Mouse (Mus musculus) forebrain, embryonic 14.5 days (tissue): ENCODE measurements around the gene Epha4. TPM values are rescaled to one million over a fixed set of nuclear protein-coding genes. Genes with fewer than 3 reads are reported as not detected.

Source experiments
- ATAC-seq: fragments of 200-750 bp; cut with Nextera tagmentation; 2 replicates; pipeline ENCODE4 v1.8.0; 2017; ENCODE audit warnings: mild to moderate bottlenecking, moderate library complexity
- DNase-seq: peaks from one replicate; pipeline ENCODE4 v3.0.0-alpha.2; 2015; ENCODE audit warnings: low spot score
- H3K27ac ChIP-seq: fragments of 300-500 bp; sonication (generic); 2 replicates; pipeline ENCODE4 v1.5.1; 2014; ENCODE audit warnings: low read depth, mild to moderate bottlenecking, control low read depth, low read length, moderate library complexity
- H3K27me3 ChIP-seq: fragments of 300-500 bp; sonication (generic); replicated peaks from 2 replicates; pipeline ENCODE4 v1.6.1; 2014; ENCODE audit warnings: low read length, control low read depth, mixed read lengths; ENCODE audit not compliant: control insufficient read depth, insufficient read depth
- H3K36me3 ChIP-seq: fragments of 300-500 bp; sonication (generic); 2 replicates; pipeline ENCODE4 v1.6.1; 2014; ENCODE audit warnings: low read length, control low read depth; ENCODE audit not compliant: control insufficient read depth, insufficient read depth
- H3K4me1 ChIP-seq: fragments of 300-500 bp; sonication (generic); 2 replicates; pipeline ENCODE4 v1.6.1; 2014; ENCODE audit warnings: antibody characterized with exemption, low read length, control low read depth; ENCODE audit not compliant: control insufficient read depth, insufficient read depth
- H3K4me2 ChIP-seq: fragments of 300-500 bp; sonication (generic); 2 replicates; pipeline ENCODE4 v1.6.1; 2014; ENCODE audit warnings: mild to moderate bottlenecking, control low read depth, low read length
- H3K4me3 ChIP-seq: fragments of 300-500 bp; sonication (generic); 2 replicates; pipeline ENCODE4 v1.5.1; 2014; ENCODE audit warnings: low read depth, low read length, control low read depth
- H3K9ac ChIP-seq: fragments of 300-500 bp; sonication (generic); 2 replicates; pipeline ENCODE4 v1.6.1; 2014; ENCODE audit warnings: mild to moderate bottlenecking, low read length, control low read depth, moderate library complexity
- H3K9me3 ChIP-seq: fragments of 300-500 bp; sonication (generic); replicated peaks from 2 replicates; pipeline ENCODE4 v1.6.1; 2016; ENCODE audit warnings: low read length, control low read depth, mixed read lengths; ENCODE audit not compliant: control insufficient read depth
- WGBS: fragments of 180-500 bp; shearing (Covaris S2); extraction: QIAGEN DNeasy Blood & Tissue Kit; methylation state at CpG from one replicate; pipeline ENCODE4 v1.1.7; 2014; 5-methylcytosine and 5-hydroxymethylcytosine counted together
- polyA plus RNA-seq: library from polyadenylated mRNA; unstranded; fragments of >200 nt; fragmentation: Nextera tagmentation; extraction: Ambion mirVana; gene quantifications from 2 replicates; pipeline ENCODE4 v1.2.1, GENCODE M21; 2014

Gene Epha4
- polyA plus RNA-seq, 1 experiment from 2014 or later = 85.7 TPM

DNA sequence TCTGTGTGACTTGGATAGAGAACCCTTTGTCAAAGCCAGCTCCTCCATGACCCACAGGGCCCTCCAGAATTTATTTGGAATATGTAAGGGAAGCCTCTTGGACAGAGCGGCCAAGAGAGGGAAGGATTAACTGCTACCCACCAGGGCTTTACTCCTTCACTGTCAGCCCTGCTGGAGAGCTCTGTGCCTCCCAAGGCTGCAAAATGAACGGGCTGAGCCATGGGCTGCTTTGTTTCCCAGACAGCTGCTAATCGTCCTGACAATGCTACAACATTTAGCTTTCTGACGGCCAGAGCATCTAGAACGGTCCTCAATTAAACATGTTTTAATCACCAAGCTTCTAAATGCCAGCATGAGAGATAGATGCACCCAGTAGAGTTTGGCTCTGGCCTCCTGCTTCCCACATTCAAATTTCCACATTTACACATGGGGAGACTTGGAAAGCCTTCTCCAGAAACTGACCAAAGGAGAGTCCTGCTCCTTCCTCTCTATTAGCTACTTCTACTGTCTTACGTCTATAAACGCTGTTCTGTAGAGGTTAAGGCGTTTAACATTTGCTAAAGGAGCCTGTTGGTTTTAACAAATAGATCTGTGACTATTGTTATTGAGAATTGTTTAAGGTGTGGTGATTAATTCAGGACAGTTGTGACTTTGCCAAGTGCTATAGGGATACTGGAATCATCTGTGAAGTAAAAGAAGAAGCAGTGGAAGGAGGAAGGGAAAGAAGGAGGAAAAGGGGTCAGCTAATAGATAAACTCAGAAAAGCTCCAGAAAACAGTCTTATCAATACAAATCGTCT lies 101.8 kb downstream of the Epha4 start:
- no peak overlapping the region for H3K27ac ChIP-seq
- no peak for DNase-seq
- 24% methylated on average over 9 of the region's 9 CpGs for WGBS

DNA sequence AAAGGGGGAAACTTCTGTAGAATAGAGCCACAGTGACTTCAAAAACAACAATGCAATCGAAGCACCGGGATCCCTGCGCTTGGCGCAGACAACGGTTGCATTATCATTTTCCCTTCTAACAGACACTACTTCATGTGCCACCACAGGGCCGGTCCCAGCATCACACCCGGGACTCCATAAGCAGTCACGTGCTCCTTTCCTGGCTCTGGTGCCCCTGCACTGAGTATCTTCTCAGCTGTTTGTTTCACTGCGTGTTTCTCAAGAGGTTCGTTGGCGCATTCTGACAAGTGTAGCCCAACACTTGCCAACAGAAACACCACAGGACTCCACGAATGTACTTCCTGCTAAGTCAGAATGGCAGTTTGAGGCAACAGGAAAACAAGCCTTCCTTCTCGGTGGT lies 102.6 kb downstream of the Epha4 start:
- H3K4me1 ChIP-seq = peaks cover 35% of the 10 kb centered on the region
- H3K27me3 ChIP-seq = no peaks in the 10 kb centered on the region
- ATAC-seq = no peak
- no peak overlapping the region for H3K4me3 ChIP-seq
- 76% methylated on average over 13 of the region's 13 CpGs for WGBS
- no peak overlapping the region for H3K4me2 ChIP-seq
- no peak overlapping the region for H3K9ac ChIP-seq
- H3K9me3 ChIP-seq = no peaks in the 10 kb centered on the region
- DNase-seq = no peak
- H3K27ac ChIP-seq = no peak overlapping the region
- no peaks in the 10 kb centered on the region for H3K36me3 ChIP-seq

More for the DNA sequence above, 101.8 kb downstream of the Epha4 start:
- Histone ChIP-seq H3K4me2 (no peak overlapping the region), H3K36me3 (no peaks in the 10 kb centered on the region), H3K9me3 (no peaks in the 10 kb centered on the region), H3K4me1 (peaks cover 29% of the 10 kb centered on the region), H3K27me3 (no peaks in the 10 kb centered on the region), H3K9ac (no peak overlapping the region), H3K4me3 (no peak overlapping the region)
- ATAC-seq = no peak

DNA sequence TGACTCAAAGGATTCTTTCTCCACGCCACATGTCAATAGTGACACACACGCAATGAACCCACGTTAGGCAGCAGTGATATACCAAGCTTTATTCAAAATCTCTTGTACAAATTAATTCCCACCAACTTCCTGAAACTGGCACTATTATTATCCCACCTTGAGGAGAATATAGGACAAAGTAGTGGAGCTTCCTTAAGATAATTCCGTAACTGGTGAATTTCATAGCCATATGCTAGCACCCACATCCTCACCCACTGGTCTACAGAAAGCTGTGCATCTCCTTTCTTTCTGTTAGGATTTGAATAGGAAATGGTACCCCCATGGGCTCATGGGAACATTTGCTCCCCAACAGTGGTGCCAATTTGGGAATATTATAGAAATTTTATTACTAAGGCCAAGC lies 103.7 kb downstream of the Epha4 start:
- H3K27ac ChIP-seq = no peak overlapping the region
- ATAC-seq = no peak
- no peaks in the 10 kb centered on the region for H3K9me3 ChIP-seq
- peaks cover 43% of the 10 kb centered on the region for H3K4me1 ChIP-seq
- H3K9ac ChIP-seq = no peak overlapping the region
- H3K4me2 ChIP-seq = no peak overlapping the region
- no peaks in the 10 kb centered on the region for H3K36me3 ChIP-seq
- H3K4me3 ChIP-seq = no peak overlapping the region
- no peak for DNase-seq
- WGBS = 80% methylated on average over 4 of the region's 4 CpGs
- no peaks in the 10 kb centered on the region for H3K27me3 ChIP-seq

DNA sequence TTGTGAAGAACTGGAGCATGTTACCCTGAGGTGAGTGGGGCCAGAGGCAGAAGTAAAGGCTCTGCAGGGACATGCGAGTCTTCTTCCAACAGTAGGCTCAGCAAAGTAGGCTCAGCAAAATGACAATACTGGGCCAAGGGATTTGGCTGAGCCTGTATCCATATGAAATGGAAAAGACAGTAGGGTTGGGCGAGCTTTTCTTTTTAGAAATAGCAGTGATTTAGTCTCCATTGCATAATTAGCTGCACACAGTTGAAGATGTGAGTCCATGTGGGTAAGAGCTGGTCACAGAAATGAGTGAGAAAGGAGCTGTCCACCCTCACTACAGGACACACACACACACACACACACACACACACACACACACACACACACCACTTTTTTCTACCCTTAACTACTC lies 104.2 kb downstream of the Epha4 start:
- Histone ChIP-seq H3K9ac (no peak overlapping the region), H3K4me2 (no peak overlapping the region), H3K4me1 (peaks cover 45% of the 10 kb centered on the region), H3K27me3 (no peaks in the 10 kb centered on the region), H3K27ac (peak overlapping the region; percentile 21; the same call in 1 of the 2 replicates), H3K9me3 (no peaks in the 10 kb centered on the region), H3K36me3 (no peaks in the 10 kb centered on the region), H3K4me3 (no peak overlapping the region)
- DNase-seq (no peak), ATAC-seq (no peak)
- WGBS = 40% methylated on average over 2 of the region's 2 CpGs

DNA sequence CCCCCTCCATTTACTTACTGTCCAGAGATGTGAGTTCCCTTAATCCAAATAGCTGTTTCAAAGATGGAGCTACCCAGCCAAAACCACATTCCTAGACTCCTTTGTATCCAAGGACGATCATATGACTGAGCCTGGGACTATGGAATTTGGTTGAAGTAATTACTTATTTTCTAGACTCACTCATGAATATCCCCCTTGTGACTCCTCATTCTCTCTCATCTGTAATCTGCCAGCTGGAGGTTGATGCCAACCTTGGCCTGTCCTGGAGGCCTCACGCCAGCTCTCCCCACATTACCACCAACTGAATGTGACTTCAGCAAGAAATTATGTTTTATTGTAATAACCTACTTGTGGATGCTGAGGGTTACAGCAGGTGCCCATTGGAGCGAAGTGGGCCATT lies 104.7 kb downstream of the Epha4 start:
- Histone ChIP-seq H3K27ac (no peak overlapping the region), H3K9me3 (no peaks in the 10 kb centered on the region), H3K9ac (no peak overlapping the region), H3K4me3 (no peak overlapping the region), H3K36me3 (no peaks in the 10 kb centered on the region), H3K4me2 (no peak overlapping the region), H3K27me3 (no peaks in the 10 kb centered on the region), H3K4me1 (peaks cover 45% of the 10 kb centered on the region)
- ATAC-seq = peak; percentile 71
- peak; percentile 72 for DNase-seq
- 25% methylated on average over 3 of the region's 3 CpGs for WGBS

DNA sequence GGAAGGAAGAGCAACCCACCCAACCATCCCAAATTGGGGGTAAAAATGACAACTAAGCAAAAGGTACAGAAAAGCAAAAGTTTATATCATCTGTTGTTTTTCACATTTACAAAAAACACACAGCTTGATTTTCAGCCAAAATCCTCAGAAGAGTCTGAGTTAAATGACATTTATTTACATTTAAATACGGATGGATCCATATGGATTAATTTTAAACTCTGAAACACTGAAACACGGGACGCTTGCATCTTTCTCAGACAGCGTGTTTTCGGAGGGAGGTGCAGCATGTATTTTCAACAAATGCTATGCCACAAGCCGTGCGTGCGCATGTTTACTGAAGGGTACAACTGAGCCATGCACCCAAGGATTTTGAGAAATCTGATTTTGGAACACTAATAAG lies 105.4 kb downstream of the Epha4 start:
- Histone ChIP-seq H3K4me3 (no peak overlapping the region), H3K27ac (no peak overlapping the region), H3K9me3 (no peaks in the 10 kb centered on the region), H3K9ac (no peak overlapping the region), H3K4me1 (peaks cover 48% of the 10 kb centered on the region), H3K27me3 (no peaks in the 10 kb centered on the region), H3K4me2 (no peak overlapping the region), H3K36me3 (no peaks in the 10 kb centered on the region)
- DNase-seq = peak; percentile 64
- 74% methylated on average over 8 of the region's 8 CpGs for WGBS
- peak; percentile 6; the same call in 1 of the 2 replicates for ATAC-seq

DNA sequence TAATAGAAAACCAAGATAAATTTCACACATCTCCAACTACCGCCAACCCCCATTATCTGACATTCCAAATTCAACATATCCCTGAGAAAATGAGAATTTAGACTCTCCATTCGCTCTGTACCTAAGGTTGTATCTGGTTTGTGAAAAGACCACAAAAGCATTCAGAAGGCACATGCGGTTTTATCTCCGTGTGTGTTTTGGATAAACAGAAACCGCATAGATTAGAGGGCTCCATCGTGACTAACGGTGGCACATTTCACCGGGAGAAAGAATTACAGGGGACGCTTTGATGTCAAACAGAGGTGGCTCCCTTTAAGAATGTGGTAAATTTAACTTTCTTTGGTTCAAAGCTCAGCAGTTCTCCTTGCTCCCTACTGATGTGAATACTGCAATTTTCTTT lies 107.5 kb downstream of the Epha4 start:
- DNase-seq (no peak), ATAC-seq (no peak)
- peaks cover 57% of the 10 kb centered on the region for H3K4me1 ChIP-seq
- no peak overlapping the region for H3K4me3 ChIP-seq
- no peaks in the 10 kb centered on the region for H3K9me3 ChIP-seq
- no peak overlapping the region for H3K4me2 ChIP-seq
- 0 out of 2 replicates have a peak overlapping the region, but pooled peaks have one; percentile 46 for H3K27ac ChIP-seq
- no peaks in the 10 kb centered on the region for H3K27me3 ChIP-seq
- no peak overlapping the region for H3K9ac ChIP-seq
- H3K36me3 ChIP-seq = no peaks in the 10 kb centered on the region
- 32% methylated on average over 9 of the region's 9 CpGs for WGBS

DNA sequence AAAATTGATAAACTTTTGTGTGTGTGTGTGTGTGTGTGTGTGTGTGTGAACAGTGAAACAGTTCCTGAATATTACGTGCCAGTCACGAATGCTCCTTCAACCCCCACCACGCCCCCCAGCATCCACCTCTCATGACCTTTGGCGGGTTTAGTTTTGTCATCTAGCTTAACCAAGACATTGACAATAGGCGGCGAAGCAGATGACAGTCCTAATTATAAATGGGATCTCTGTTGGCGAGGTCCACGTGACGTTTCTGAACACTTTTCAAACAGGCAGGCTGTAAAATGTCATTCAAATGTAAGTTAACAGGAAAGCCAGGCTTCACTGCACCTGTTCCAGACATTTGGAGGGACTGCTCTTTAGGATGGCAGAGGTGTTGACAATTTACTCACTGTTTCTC lies 108.3 kb downstream of the Epha4 start:
- H3K4me1 ChIP-seq = peaks cover 56% of the 10 kb centered on the region
- H3K9me3 ChIP-seq = no peaks in the 10 kb centered on the region
- 31% methylated on average over 9 of the region's 9 CpGs for WGBS
- peak; percentile 69 for DNase-seq
- no peak overlapping the region for H3K9ac ChIP-seq
- H3K4me2 ChIP-seq = no peak overlapping the region
- peak; percentile 19; the same call in 1 of the 2 replicates for ATAC-seq
- H3K36me3 ChIP-seq = no peaks in the 10 kb centered on the region
- H3K27me3 ChIP-seq = no peaks in the 10 kb centered on the region
- H3K4me3 ChIP-seq = no peak overlapping the region
- H3K27ac ChIP-seq = 0 out of 2 replicates have a peak overlapping the region, but pooled peaks have one; percentile 46

DNA sequence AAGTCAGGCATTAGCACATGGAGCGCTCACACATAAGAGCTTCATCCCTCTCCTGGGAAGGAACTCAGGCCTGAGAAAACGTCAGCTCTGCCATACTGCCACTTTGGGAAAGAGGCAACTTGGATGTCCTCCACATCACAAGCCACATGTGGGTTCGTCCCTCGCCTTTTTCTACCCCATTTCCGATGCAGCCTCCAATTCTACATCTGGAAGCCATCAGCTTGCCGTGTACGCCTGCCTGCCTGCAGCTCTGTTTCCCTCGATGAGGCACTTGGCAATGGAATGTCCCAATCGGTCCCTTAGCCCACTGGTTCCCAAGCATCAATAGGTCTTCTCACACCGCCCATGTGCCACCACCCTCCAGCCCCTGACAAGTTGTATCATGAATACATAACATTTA lies 110.4 kb downstream of the Epha4 start:
- Histone ChIP-seq H3K4me2 (no peak overlapping the region), H3K9me3 (no peaks in the 10 kb centered on the region), H3K9ac (no peak overlapping the region), H3K27ac (no peak overlapping the region), H3K4me1 (peaks cover 50% of the 10 kb centered on the region), H3K27me3 (no peaks in the 10 kb centered on the region), H3K36me3 (peaks cover 2% of the 10 kb centered on the region), H3K4me3 (no peak overlapping the region)
- DNase-seq (no peak), ATAC-seq (no peak)
- 79% methylated on average over 10 of the region's 10 CpGs for WGBS
